Mouse (Mus musculus): ENCODE data around the gene Opa3.
A peak's percentile ranks its signal among the peaks of the same experiment; 100 is the strongest.

Opa3 gene

DNA sequence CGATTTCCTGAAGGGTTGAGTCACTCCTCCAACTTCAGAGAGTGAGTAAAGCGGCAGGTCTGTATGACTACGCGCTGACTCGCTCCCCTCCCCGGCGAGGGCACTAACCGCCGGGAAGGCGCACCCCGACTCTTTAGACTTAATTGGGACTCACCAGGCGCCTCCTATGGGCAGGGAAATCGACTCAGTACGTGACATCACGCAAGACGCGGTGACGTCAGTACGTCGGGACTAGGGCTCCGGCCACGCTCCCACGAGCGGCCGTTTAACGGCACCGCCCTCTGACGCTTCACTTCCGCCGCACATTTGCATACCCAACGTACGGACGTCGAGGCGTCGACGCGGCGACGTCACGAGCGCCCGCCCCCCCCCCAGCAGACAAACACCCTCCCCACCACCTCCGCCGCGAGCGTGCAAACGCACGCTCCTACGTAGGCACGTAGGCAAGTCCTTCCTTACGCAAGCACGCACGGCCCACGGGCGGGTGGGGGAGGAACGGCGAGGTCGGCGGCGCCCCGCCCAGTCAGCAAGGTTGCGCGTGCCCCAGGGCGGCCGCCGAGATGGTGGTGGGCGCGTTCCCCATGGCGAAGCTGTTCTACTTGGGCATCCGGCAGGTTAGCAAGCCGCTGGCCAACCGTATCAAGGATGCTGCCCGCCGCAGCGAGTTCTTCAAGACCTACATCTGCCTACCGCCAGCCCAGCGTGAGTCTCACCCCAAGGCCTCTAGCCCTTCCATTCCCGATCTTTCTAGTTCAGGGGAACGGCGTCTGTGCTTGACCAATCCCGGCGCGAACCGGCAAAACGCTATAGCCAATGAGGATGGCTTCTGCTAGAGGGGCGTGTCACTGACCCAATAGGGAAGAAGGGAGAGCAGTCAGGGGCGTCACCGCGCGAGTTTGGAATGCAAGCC lies at the start of gene Opa3:
Gene Opa3, plus strand, starts transcription at position 452 of the 910 bp plus-strand sequence.
- DNase-seq (ENCODE audit: low read depth) = peak; percentile 100

GRCm38 (mm10) chr7:19178443-19179092 lies 49.6 kb upstream of the Opa3 start:
- DNase-seq (ENCODE audit: low read depth) = peak; percentile 71

- DNase-seq (ENCODE audit: low read depth) = no peak
Measured at GRCm38 (mm10) chr7:19179173-19179572, 49.0 kb upstream of the Opa3 start.

- DNase-seq (ENCODE audit: low read depth) = no peak
Measured at GRCm38 (mm10) chr7:19179936-19180335, 48.2 kb upstream of the Opa3 start.

GRCm38 (mm10) chr7:19180862-19181429 lies 47.2 kb upstream of the Opa3 start:
- DNase-seq (ENCODE audit: low read depth) = no peak

- no peak for DNase-seq (ENCODE audit: low read depth)
Measured at GRCm38 (mm10) chr7:19184250-19184649, 43.9 kb upstream of the Opa3 start.

DNA sequence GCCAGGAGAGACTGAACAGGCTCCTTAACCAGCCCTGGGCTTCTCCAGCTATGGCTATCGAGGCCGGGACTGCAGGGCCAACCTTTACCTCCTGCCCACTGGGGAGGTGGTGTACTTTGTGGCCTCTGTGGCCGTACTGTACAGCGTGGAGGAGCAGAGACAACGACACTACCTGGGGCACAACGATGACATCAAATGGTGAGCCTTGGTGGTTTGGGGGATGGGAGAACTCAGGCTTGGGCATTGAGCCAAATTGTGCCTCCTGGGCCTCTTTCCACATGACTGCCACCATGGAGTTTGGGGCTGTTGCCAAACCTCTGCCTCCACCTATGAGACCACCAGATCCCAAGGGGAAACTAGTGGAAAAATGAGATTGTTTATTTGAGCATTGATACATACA lies 43.4 kb upstream of the Opa3 start:
- no peak for DNase-seq (ENCODE audit: low read depth)

- DNase-seq (ENCODE audit: low read depth) = no peak
Measured at GRCm38 (mm10) chr7:19194676-19195075, 33.5 kb upstream of the Opa3 start.

DNA sequence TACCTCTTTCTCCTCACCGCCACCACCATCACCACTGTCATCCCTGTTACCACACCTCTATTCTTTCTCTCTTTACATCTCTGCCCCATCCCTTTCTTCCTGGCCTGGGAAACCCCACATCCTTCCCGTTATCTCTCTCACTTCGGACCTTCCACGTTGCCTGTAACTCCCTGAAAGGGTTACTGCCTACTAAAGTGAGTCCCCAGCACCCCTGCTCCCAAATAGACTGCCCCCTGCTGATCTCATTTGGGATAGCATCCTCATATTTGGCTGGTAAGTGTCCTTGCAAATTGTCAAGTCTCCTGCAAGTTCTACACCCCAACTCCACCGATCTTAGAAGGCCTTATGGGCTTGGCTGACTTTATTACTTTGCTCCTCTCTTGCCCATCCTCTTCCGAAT lies 31.5 kb upstream of the Opa3 start:
- DNase-seq (ENCODE audit: low read depth) = no peak

DNA sequence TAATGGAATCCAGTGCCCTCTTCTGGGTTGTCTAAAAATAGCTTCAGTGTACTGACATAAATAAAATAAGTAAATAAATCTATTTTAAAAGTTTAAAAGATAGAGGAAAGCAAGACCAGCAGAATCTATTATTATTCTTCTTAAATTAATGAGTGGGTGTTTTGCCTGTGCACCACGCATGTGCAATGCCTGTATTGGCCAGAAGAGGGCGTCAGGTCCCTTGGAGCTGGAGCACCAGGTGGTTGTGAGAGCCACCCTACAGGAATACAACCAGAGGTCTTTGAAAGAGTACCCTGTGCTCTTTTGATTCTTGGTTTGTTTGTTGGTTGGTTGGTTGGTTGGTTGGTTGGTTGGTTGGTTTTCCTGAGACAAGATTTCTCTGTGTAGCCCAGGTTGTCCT lies 30.1 kb upstream of the Opa3 start:
- no peak for DNase-seq (ENCODE audit: low read depth)

DNA sequence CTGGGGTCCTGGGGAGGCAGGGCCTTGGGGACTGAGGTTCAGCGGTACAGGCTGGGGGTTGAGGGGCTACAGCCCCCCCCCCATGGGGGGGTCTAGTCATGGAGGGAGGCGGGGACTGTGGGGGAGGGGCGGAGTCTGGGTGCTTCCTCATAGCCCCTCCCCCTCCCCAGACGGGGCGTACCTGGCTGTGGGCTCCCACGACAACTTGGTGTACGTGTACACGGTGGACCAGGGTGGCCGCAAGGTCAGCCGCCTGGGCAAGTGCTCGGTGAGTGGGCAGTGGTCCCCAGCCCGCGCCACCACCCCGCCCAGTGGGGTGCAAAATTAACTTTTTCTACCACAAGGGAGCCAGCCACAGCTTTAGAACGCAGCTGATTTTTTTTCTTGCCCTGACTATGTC lies 26.5 kb upstream of the Opa3 start:
- DNase-seq (ENCODE audit: low read depth) = no peak

DNA sequence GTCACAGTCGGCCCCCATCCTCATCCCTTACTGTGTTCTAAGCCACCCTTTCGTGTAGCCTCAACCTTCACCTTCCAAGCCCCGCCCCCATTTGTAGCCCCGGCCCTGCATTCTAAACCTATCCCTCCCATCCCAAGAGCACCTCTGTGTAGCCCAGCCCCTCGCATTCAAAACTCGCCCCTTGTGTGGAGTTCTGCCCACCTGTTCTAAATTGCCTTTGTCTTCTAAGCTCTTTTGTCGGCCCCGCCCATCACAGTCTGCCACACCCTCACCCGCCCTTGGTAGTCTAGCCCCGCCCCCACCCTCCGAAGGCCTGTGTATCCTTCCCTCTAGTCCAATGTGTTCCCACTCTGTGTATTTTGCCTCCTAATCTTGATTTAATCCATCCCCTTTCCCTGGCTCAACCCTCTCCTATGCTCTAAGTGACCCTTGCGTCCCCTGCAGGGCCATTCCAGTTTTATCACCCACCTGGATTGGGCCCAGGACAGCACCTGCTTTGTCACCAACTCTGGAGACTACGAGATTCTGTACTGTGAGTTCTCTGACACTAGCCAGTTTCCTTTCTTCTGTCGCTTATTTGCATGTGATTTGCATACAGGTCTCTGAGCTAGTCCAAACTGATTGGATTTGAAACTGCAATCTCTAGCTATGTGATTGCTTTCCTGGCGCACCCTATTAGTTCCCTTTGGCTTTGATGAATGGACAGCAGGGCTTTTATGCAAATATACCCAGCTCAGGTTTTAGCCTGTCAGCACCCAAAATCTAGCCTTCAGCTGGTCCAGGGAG lies 25.9 kb upstream of the Opa3 start:
- DNase-seq (ENCODE audit: low read depth) = no peak

- DNase-seq (ENCODE audit: low read depth) = no peak
Measured at GRCm38 (mm10) chr7:19208201-19208910, 19.8 kb upstream of the Opa3 start.

- no peak for DNase-seq (ENCODE audit: low read depth)
Measured at GRCm38 (mm10) chr7:19208944-19209472, 19.1 kb upstream of the Opa3 start.

- DNase-seq (ENCODE audit: low read depth) = no peak
Measured at GRCm38 (mm10) chr7:19209494-19209893, 18.6 kb upstream of the Opa3 start.

DNA sequence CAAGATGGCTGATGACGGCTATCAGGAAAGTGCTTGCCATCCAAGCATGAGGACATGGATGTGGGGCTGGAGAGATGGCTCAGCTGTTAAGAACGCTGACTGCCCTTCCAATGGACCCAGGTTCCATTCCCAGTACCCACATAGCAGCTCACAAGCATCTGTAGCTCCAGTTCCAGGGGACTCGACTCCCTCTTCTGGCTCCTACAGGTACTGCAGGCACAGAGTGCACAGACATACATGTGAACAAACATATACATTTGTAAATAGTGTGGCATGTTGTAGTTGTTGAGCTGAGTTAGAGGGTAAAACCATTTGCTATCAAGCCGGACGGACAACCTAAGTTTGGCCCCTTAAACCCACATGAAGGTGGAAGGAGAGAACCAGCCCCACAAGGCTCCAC lies 18.1 kb upstream of the Opa3 start:
- no peak for DNase-seq (ENCODE audit: low read depth)

- DNase-seq (ENCODE audit: low read depth) = no peak
Measured at GRCm38 (mm10) chr7:19211041-19211675, 17.0 kb upstream of the Opa3 start.

- DNase-seq (ENCODE audit: low read depth) = no peak
Measured at GRCm38 (mm10) chr7:19211996-19212755, 16.0 kb upstream of the Opa3 start, which contains the start of gene Gpr4. Gpr4 (plus strand) TSS chr7:19212538.

- no peak for DNase-seq (ENCODE audit: low read depth)
Measured at GRCm38 (mm10) chr7:19213385-19213784, 14.7 kb upstream of the Opa3 start.

GRCm38 (mm10) chr7:19214369-19214768 lies 13.8 kb upstream of the Opa3 start:
- no peak for DNase-seq (ENCODE audit: low read depth)
